Mouse (Mus musculus) ZHBTc4 (cell line): ENCODE measurements at regions not wholly inside any gene's neighbourhood (a gene's known extent, or its start where the extent isn't known, plus 50 kb on each side); places are given as distances from the start of the nearest gene placed in this dataset.

Source experiments
- DNase-seq: peaks from one replicate; pipeline ENCODE4 v3.0.0-alpha.2; 2011; ENCODE audit warnings: low read depth, low spot score

DNA sequence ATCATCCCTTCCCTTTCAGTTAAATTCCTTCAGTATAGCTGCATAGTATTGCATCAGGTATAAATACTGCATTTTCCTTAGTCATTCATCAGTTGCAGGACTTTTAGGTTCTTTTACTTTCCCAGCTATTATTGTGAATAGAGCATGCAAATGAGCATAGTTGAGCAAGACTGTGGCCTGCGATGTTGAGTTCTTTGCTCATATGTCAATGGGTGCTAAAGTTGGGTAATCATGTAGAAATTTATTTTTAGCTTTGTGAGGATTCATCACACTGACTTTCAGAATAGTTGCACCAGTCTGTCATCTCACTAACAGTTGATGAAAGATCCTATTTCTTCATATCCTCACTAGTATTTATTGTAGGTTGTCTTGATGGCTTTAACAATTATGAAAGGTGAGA, 380.3 kb upstream of the Arrdc3 start:
- DNase-seq = no peak

DNA sequence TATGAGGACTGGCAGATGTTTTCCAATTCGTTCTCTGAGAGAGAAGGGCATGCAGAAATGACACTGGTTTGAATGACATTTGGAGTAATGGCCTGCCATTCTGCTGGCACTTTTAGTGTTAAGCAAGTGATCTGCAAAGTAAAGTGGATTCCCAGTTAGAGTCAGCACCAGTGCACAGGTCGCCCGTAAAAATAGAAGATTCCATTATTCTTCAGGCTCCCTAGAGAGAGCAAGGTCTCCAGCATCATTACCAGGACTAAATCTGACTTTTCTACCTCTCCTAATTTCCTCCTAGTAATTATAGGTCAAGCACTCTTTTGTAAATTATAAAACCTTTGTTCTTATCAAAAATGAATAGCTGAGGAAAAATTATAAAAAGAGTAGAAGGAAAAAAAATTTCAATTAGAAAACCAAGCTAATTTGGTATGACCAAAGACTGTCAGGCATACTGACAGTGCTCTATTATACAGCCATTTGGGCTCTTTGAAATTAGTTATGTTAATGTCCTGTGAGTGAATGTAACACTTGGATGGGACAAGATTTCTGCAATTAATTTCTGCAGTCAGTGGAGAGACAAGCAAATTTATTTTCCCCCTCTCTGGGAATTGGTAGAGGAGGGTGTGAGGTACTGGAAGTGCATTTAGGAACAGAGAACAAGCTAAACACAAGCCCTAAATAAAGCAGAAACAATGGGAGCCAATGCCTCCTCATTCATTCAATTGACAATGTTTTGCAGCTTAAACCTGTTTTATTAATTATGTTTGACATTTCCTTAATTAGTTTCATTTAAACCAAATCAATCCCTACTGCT, 368.8 kb upstream of the Arrdc3 start:
- DNase-seq = no peak

- no peak for DNase-seq
Observed at GRCm38 (mm10) chr13:80514982-80515253, 368.3 kb upstream of the Arrdc3 start.

GRCm38 (mm10) chr13:80518836-80519235, 364.3 kb upstream of the Arrdc3 start:
- peak; percentile 47 for DNase-seq

DNA sequence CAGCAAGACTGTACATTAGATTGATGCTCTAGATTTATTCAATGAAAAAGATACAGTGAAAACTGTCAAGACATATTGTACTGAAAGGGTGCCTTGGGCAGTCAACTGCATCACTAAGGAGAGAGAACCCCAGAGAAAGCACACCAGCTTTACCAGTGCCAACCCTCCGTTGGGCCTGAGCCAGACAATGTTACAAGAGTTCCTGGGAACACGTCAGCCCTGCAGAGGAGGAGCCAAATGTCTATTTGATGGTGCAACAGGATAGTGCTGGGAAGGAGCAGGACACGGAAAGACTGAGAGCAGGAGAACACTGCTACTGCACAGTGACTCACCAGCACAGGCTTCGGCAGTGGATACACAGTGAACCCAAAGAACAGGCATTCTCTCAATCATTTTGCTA, 363.4 kb upstream of the Arrdc3 start:
- DNase-seq = no peak

- DNase-seq = no peak
Observed at GRCm38 (mm10) chr13:80535755-80536350, 347.3 kb upstream of the Arrdc3 start.

GRCm38 (mm10) chr13:80544951-80545350, 338.2 kb upstream of the Arrdc3 start:
- no peak for DNase-seq

DNA sequence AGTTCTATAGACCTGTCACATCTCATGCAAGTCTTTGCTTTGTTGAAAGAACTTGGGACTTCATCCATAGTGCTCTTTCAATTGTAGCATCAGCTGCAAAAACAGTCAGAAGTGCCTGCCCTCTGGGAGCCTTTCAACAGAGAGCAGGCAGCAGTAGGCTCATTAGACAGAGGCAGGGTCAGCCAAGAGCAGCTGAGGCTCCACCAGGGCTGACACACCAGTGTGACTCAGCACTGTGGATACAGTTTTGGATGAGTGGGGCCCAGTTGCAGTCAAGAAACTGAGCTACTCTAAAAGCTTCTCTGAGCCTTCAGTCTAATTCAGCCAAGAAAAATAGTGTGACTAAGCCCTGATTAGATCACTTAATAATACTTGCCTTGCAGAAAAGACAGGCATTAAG, 326.0 kb upstream of the Arrdc3 start:
- no peak for DNase-seq
